Mouse (Mus musculus): ENCODE results near the gene Ms4a6b.
"Not testable (repeated sequence)": the region's sequence is repeated elsewhere in the genome, so short reads cannot be mapped to it uniquely, and the experiment has no call there.

Ms4a6b gene

DNA sequence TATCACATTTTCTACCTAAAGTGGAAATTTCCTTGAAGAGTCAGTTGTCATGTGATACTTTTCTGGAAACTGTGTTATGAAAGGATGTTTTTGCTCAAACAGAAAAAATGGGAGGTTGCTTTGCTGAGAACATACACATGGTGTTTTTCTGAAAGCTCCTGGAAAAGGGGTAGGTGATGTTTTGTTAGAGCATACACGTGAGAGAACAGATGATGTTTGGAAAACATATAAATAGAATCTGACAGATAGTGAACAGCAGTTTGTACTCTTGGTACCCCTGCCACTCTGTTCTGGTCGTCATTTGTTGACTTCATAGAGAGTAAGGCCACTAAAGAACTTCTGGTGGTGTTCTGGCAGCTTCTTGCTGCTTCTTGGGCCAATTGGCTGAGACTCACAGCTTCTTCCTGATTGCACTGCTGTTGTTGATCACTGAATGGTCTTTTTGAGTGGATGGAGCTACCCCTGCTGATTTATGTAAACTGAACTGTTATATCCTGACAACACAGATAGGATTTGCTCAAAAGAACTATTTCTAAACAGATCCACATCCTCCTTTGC, 17.7 kb downstream of the Ms4a6b start:
- no peak for DNase-seq

DNA sequence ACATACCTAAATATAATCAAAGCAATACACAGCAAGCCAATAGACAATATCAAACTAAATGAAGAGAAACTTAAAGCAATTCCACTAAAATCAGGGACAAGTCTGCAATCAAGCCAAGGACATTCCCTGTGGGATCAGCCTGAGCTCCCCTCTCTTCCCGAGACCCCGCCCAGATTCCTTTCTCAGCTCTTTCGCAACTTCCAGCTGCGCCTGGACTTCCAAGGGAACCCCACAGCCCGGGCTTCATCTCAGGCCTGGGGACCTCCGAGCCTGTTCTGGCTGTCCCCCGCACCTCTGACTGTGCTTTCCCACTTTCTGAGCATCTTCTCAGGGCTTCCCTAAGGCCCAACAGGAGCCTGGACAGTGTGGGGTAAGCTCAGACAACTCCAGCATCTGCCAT, 20.3 kb downstream of the Ms4a6b start, which contains the start of gene Ms4a4d:
Ms4a4d (plus strand) TSS at position 209 of the 400 bp plus-strand sequence.
- DNase-seq = no peak

DNA sequence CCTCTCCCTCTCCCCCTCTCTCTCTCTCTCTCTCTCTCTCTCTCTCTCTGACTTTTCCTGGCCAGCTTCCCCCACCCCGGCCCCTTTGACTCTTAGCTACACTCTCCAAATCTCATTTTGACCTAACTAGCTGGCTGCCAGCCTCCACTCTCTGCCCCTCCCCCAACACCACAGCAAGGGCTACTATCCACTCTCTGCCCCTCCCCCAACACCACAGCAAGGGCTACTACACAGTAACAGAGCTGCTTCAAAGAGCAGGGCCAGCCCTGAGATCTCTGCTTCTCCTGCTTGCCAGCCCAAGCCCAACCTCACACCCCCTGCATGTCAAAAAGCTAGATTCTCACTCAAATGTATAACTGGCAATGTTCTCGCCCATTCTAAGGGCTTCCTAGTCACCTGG, 21.0 kb downstream of the Ms4a6b start:
- no peak for DNase-seq

DNA sequence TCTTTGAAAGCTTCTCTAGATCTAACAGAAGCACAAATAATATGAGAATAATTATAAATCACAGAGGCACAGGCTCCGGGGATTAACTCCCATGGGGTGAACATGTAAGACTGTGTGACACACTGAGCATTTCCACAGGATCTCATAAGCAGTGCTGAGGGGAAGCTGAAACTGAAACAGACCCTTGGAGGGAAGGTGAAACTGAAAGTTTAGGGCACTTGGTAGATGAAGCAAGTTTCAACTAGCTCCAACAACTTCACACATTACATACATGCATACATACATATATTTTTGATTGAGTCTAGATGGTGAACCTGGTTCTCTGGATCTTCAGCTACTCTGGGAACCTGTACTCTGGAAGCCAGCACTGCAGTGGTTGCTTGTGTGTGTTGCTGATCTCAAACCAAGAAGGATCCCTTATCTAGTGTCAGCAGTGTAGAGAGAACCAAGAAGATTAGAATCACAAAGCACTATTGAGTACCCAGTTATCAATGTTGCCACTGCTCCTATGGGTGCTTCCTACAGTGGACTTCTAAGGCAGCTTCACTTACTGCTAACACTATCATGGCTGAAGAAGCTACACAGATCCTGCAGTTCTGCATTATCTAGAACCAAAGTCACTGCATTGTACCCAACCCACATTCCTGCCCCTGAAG, 24.0 kb downstream of the Ms4a6b start:
- DNase-seq = not testable (repeated sequence)

DNA sequence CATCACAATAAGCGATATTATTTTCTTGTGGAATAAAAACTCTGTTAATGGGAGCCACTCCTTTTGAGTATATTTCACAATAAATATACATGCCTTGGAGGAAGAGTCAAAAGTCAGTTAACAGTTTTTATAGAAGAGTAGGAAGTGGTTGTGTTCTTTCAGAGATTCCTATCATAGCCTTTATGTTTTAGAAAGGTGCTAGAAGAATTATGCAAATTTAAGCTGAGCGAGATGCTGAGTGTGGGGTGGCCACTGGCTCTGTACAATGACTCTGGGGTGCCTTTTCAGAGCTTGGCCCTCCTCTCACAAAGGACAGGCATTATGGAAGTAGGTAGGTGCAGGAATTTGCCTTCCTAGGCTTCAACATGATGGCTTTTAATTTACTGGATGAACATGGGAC, 28.1 kb downstream of the Ms4a6b start:
- DNase-seq = not testable (repeated sequence)

- DNase-seq = no peak
Measured at GRCm38 (mm10) chr19:11547911-11548310, 31.6 kb downstream of the Ms4a6b start.

DNA sequence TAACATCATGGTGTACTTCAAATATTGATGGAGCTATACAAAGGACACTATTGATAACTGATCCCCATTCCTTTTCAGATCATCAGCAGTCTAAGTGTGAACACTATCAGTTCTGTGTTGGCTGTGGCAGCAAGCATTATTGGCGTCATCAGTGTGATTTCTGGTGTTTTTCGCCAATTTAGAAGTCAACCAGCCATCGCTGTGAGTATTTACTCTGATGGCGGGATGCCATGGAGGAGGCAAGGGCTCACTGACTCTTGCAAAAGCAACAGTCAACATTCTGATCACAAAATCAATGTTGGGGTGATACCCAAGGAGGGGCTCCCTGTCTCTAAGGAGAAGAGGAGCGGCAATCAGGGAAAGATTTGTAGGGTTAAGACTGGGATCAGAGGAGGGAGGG, 38.4 kb downstream of the Ms4a6b start:
- DNase-seq = no peak

DNA sequence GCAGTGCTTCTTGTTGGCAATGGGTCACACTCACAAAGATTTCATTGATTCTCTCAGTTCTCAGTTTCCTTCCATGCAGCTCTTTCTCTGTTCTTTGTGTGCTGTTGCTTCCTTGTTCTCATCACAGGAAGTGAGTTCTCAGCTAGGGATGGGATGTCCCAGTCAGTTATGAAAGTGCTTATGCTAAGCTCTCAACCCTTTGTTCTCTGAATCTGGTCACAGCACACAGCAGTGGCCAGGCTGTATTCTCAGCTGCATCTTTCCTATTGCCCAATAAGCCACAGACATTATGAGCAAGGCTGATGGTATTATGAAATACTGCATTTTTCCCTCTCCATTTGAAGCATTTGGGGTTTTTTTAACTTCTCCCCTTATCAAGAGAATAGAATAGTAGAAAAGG, 43.2 kb downstream of the Ms4a6b start:
- DNase-seq = not testable (repeated sequence)

- DNase-seq = no peak
Measured at GRCm38 (mm10) chr19:11574965-11575364, 58.7 kb downstream of the Ms4a6b start.
